Mouse (Mus musculus) neutrophil, adult 65 days (primary cell): ENCODE measurements around the gene Olfr930. TPM values are rescaled to one million over a fixed set of nuclear protein-coding genes. Genes with fewer than 3 reads are reported as not detected.

Experiments used
- total RNA-seq: library from RNA; stranded (reverse); gene quantifications from 2 replicates; pipeline ENCODE4 v1.2.4, GENCODE M21; 2023

The Olfr930 gene
- total RNA-seq, result not detected in 2 replicates

GRCm38 (mm10) chr9:38929509-38929908 is at the start of gene Olfr930:
Olfr930 (plus strand) TSS chr9:38929809.

GRCm38 (mm10) chr9:38972013-38972412 is 42.4 kb downstream of the Olfr930 start, which contains the start of gene Olfr933:
Olfr933 (plus strand) TSS chr9:38972313.

Other genes starting within 250 kb of the Olfr930 start
- not detected in 2 replicates for gene Olfr919, start 226.1 kb upstream of the Olfr930 start, total RNA-seq
- 24.1 and 27.6 TPM in 2 replicates for gene Vwa5a, start 211.5 kb upstream of the Olfr930 start, total RNA-seq
- gene Olfr920, start 177.5 kb upstream of the Olfr930 start, total RNA-seq, result 0.16 TPM in 1 of 2 replicates, not detected in the other
- not detected in 2 replicates for gene Olfr921, start 156.7 kb upstream of the Olfr930 start, total RNA-seq
- gene Olfr922, start 115.2 kb upstream of the Olfr930 start, total RNA-seq, result not detected in 2 replicates
- not detected in 2 replicates for gene Olfr923, start 103.3 kb upstream of the Olfr930 start, total RNA-seq
- gene Olfr924, start 85.4 kb upstream of the Olfr930 start, total RNA-seq, result not detected in 2 replicates
- not detected in 2 replicates for gene Olfr26, start 74.7 kb upstream of the Olfr930 start, total RNA-seq
- not detected in 2 replicates for gene Olfr926, start 52.7 kb upstream of the Olfr930 start, total RNA-seq
- not detected in 2 replicates for gene Olfr933, start 42.5 kb downstream of the Olfr930 start, total RNA-seq
- not detected in 2 replicates for gene Olfr934, start 58.5 kb downstream of the Olfr930 start, total RNA-seq
- not detected in 2 replicates for gene Olfr935, start 69.9 kb downstream of the Olfr930 start, total RNA-seq
- not detected in 2 replicates for gene Olfr146, start 93.6 kb downstream of the Olfr930 start, total RNA-seq
- not detected in 2 replicates for gene Olfr937, start 135.1 kb downstream of the Olfr930 start, total RNA-seq
- gene Olfr938, start 149.1 kb downstream of the Olfr930 start, total RNA-seq, result not detected in 2 replicates
- not detected in 2 replicates for gene Olfr27, start 198.3 kb downstream of the Olfr930 start, total RNA-seq
- gene Olfr943, start 236.5 kb downstream of the Olfr930 start, total RNA-seq, result not detected in 2 replicates